Mouse (Mus musculus) skeletal muscle tissue, adult 2 months (tissue): ENCODE measurements around the gene Tgfbr3.
A peak's percentile ranks its signal among the peaks of the same experiment; 100 is the strongest.

ENCODE experiments used
- DNase-seq: peaks from one replicate; pipeline ENCODE4 v3.0.0-alpha.2; 2012; ENCODE audit warnings: low read depth, low spot score

Gene Tgfbr3

DNA sequence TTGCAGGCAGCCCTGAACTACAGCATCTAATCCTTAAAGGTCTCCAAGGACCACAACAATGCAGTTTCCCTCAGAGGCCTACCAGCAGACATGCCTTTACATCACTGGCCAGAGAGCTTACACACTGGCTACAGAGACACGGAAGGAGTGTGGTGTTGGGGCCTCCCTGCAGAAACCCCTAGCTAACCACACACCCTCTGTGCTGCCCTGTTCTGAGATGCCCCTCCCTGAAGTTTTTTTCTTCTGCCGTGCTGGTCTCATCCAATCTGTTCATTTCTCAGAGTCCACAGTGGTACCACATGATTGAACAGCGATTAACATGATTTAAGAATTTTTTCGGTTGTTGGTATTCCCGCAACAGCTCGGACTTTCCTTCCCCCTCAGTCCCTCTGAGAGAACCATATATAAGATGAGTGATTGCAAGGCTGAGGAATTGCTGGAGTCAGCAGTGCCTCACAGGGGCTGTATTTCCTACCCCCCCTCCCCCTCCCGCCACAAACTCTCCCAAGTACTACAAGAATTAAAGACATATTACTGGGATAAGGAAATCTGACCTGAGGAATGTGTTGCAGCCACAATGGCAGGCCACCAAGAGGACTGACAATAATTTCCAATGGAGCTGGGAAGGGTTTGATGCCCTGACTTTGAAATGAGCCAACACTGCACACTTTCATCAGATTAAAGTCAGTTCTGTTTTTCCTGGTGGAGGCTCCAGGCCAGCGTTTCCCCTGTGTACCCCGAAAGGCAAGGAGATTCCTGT is 75.9 kb downstream of the Tgfbr3 start:
- no peak for DNase-seq

DNA sequence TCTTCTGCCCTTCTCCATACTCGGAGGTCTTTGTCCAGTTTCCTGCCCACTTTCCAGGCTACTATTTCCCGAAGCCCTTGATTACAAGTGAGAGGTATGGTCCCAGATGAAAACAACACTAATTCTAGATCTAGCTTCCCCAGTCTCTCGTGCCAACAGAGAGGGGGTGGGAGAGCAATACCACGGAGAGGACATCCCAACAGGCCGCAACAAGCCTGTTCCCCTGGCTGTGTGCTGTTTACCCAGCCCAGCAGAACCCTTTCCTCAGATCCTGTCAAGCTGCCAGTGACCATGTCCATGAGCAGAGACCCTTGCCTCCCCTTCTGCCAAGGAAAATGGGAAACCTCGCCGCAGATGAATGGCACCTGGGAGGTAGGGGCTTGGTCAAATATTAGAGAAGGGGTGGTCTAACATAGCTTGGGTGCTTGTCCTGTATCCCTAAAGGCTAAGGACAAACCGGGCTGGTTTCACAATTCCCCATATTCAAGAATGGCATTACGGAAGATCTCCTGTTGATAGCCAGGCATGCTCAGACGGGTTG is 77.5 kb downstream of the Tgfbr3 start:
- DNase-seq = no peak

DNA sequence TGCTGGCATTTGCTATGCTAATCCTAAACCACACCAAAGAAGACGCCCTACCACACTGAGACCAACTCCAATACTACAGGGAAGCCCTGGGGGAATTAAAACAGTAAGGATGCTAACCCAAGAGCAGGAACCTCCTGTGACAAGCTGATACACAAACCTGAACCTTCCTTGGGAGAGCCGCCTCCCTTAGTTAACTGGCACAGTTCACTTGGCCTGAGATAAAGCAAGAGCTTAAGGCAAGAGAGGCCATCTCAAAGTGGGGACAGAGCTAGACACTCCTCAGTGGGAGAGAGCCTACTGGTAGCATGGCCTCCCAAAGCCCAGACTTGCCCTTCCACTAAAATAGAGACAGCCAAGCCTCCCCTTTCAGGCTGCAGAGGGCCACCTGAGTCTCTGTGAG is 79.4 kb downstream of the Tgfbr3 start:
- no peak for DNase-seq

DNA sequence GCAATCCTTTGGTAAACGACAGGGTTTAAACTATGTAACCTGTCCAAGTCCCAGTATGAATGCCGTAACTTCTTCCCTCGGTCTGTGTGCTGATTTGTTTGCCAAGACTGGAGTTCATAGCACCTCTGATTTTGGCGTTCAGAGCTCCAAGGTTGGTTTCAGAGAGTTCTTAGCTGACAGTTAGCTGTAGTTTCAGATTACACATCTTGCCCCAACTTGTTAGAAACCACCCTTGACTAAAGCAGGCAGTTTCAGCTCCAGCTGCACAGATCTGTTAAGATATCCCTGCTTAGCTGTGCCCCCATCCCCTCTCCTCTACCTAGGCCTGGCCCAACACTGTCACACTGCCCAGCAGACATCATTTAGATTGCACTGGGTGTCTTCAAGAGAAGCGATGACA is 81.5 kb downstream of the Tgfbr3 start:
- no peak for DNase-seq

DNA sequence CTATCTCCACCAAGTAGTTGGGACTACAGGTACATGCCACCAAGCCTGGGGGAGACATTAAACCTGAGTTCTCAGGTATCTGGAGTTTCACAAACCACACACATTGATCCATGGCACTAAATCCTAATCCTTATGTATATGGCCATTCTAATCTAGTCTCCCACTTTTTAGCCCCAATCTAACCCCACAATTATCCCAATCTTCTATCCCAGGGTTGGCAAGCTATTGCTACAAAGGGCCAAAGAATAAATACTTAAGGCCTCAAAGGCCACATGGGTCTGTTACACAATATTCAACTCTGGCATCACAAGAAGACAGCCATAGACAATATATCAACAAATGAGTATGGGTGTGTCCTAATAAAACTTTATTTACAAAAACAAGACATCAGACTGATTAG is 85.1 kb downstream of the Tgfbr3 start:
- DNase-seq = no peak

DNA sequence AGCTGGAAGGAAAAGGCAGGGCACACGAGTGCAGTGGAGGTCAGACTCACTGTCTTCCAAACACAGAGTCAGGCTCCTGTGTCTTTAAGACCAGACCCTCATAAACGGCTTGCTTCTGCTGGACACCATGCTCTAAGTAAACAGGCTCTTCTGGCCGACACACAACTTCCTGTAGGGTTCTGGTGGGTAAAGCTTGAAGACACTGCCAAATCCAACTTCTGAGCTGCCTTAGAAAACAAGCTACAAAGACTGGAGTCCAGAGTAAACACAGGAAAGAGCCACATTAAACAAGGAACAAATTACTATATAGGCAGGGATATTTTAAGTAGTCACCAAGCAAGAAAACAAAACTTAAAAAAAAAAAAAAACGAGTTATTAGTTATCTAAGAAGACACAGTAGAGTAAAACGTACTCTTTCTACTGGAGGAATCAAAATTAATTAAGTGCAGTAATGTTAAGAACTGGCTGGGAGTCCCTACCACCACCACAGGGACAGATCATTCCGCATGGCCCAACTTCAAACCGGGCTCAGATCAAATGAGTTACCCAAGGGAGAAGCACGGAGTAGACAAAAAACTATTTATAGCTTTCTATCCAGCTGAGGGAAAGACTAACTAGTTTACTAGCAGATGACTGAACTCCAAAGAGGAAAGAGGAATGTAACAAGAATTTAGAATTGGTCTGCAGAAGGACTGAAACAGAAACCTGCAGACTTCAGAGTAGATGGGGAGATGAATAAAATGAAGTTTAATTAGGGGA is 86.4 kb downstream of the Tgfbr3 start:
- DNase-seq = peak; percentile 43

DNA sequence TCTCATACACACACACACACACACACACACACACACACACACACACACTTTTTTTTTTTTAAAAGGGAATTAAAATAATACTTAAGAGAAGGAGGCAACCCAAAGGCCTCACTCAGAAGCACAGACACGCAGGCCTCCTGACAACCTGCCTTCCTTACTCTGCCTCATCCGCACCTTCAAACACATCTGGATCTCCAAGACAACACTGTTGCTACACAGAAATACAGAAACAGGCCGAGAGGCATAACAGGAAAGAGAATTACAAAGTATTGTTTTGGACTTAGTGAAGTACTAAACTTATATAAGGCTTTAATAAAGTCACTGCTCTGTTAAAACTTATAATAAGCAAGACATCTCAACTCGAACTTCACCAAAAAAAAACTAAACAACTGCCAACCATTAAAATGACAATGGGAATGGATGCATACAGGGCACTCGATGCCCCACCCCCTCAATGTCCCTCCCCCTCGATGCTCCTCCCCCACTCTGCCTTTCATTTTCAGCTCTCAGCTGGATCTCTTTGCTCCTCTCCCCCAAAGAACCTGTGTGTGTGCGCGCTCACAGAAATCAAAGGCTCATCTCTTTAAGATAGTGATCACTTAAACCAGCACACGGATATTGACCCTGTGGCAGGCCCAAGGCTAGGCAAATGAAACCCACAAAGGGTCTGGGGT is 87.8 kb downstream of the Tgfbr3 start:
- DNase-seq = no peak

DNA sequence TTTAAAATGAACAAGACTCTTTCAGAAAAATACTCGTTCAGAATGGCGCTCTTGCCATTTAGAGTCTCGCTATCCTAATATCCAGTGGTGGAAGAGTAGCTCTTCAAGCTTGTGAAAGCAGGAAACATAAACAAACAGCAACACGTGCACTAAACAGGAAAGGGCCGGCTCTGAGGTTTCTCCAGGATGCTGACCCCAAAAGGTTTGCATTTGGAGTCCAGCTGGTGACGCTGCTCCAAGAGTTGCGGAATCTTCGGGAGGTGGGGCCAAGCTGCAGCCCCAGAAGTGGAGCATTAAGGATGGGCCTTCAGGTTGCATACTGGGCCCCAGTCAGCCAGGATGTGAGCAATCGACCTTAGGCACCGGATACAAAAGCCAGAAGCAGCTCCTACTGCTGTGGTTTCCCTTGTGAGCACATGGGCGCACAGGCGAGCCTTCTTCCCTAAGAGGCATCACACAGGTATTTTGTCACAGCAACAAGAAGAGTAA is 88.5 kb downstream of the Tgfbr3 start:
- DNase-seq = no peak

DNA sequence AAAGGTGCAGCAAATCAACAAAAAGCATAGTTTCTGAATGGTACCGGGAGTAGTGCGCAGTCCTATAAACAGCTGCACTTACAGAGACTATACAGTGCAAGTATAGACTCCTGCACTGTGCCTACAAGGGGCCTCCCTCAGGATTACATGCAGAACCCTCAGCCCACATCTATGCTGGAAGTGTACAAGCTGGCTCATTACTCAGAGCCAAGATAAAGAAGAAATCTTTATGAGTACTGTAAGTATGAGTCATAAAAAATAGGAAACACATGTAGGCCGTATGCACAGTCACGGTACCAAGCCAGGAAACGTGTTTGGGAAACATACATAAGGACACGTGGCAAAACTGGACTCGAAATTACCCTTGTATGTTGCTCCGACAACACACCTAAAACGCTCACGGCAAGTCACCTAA is 89.2 kb downstream of the Tgfbr3 start:
- DNase-seq = no peak

DNA sequence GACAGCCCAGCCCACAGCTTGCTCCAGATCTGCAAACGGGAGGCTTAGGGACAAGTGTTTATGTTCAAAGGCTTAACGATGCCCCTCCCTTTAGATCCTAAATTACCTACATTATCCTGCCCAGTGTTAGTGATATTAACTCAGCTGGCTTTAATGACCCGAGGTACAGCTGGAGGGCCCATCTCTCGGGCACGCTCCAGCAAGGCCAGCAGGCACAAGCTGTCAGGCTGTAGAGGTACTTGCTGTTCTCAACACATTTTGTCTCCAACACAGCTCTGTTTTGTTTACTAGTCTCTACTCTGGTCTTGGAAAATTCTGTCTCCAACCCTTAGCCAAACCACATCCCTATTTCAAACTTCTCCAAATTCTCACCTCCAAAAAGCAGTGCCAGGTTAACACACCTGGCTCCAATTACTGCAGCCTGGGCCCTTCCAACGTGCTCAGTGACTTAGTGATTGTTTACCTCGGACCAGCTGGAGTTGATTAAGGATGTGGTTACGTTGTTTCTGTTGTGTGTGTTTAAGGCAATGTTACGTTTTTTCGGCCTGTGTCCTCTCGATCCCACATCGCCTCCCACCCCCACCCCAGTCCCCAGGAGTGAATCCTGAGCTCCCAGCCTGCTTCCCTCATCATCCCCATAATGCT is 93.6 kb downstream of the Tgfbr3 start:
- peak; percentile 46 for DNase-seq

DNA sequence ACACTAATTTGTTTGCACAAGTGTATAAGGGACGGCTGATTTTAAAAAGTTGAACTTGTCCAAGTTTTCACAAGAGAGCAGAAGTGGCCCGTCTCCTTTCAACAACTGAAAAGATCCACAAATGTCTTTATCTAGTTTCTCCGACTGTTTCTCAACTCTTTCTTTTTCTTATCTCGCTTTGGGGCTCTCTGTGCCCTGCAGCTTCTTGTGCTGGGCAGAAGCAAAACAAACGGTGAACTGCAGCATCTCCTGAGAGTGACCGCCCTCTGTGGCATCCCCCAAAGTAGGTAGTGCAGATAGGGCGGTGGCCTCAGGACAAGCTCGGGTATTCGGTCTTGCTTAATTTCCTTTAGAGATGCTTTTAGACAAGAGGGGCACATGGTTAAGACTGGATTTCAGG is 96.3 kb downstream of the Tgfbr3 start:
- no peak for DNase-seq

DNA sequence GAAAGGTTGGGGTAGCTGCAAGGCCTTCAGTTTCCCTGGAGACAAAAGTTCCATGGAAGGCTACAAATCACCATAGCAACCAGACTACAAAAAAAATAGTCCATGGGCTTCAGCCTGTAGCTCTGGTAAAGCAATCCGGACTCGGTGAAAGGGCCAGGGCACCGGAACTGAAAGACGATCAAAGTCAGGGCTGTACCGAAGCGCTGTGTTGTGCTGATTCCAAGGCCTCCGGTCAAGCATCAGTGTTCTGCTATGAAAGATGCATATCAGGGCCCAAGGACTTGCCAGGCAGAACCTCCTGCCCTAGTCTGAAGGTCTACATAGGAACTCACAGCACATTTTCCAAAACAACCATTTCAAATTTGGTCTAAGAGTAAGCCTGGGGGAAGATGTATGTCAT is 97.1 kb downstream of the Tgfbr3 start:
- DNase-seq = no peak

DNA sequence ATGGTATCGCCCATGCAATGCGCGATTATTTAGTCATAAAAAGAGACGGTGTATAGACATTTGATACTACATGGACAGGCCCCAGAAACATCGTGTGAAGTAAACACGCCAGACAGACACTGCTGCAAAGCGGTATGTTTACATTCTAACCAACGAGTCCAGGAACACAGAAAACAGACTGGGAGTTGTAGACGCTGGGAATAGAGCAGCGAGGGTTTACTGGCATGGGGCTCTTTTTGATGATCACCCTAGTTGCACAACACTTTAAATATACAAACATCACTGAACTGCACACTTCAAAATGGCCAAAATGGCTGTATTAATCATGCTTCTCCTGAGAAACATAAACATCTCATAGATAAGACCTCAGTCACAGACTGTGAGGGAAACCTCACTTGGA is 100.9 kb downstream of the Tgfbr3 start:
- DNase-seq = no peak

DNA sequence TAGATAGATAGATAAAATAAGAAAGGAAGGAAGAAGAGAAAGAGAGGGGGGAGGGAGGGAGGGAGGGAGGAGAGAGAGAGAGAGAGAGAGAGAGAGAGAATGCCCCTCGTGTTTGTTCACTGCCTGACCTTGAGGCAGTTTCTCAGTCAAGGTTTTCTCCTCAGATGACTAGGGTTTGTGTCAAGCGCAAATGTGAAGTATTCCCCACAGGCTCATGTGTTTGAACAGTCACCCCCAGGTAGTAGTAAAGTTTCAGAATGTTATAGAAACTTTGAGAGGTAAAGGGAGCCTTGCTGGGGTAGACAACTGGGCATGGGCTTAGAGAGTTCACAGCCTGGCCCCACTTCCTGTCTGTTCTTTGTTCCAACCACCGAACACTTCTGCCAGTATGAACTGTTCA is 103.2 kb downstream of the Tgfbr3 start:
- no peak for DNase-seq

DNA sequence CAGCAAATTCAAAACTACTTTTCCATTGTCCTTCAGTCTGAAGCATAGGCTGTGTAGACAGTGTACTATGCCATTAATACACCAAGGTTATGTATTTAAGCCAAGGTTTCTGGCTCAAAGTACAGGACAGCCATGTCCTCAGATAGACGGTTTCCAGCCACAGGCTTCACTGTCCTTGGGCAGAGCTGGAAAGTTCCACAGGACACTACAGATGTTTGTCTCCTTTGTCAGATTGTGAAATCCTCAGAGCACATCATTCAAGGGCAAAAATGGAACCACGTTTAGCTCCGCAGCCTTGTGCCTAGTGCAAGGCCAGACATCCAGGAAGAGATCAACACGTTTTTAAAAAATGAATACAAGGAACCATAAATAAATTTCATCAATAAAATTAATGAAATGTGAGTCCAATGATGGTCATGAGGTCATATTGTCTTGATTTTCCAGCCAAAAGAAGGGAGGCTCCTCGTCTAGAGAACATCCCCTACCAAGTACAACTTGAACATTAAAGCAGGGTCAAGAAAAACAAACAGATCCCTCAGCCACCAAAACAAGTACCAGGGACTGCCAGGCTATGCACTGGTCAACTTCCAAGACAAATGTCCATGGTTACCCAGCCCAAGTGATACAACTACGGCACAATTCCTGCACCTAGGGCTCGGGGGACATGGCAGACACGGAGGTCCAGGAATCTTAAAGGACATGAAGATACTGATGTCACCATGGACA is 105.1 kb downstream of the Tgfbr3 start:
- DNase-seq = peak; percentile 68

DNA sequence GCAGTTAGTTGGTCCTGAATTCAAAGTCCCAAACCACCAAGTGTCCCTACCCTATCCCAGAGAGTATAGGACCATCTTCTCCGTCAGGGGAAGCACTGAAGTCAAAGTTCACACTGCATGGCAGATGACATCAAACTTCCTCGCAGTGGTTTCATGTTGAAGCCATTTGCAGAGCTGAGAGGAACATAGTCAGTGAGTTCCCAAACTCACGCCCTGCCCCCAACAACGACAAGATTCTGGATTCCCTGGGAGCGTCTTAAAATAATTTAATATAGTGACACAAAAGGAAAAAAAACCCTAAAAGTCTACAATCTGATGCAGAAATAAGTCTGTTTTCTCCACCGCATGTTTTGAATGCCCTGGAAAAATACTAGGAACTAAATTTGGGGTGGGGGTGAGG is 105.9 kb downstream of the Tgfbr3 start:
- no peak for DNase-seq

DNA sequence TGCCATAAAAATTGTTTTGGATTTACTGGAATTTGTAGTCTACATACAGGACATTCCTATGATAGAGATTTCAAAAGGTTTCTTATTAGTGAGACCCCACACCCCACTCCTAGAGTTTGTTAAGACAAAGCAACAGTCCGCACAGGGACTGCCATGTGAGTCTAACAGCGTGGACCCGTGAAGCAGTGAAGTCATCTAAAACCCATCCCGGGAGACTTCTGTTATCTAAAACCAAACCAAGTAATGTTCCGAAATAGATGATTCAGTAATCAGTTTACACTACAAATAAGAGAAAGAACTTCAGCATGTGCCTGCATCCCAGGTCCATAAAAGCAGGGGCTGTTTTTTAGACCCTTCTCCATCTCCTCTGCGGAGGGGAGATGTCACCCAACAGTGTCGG is 106.7 kb downstream of the Tgfbr3 start:
- peak; percentile 50 for DNase-seq

DNA sequence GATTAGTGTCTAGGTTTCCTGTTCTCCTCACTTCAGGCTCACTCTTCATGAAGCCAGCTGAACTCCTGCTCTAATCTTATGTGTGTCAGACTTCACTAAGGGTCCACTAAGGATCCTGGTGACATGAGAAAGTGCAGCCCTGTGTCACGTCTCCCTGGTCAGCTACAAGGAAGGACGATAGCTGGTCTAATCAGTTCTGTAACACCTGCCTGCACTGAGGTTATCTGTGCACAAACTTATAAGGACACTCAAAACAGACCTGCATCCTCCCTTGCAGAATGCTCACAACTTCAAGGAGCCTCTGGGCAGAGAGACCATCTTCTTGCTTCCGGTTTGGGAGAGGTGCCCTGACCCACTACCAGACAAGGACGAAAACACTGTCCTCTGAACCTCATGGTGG is 107.6 kb downstream of the Tgfbr3 start:
- DNase-seq = no peak

DNA sequence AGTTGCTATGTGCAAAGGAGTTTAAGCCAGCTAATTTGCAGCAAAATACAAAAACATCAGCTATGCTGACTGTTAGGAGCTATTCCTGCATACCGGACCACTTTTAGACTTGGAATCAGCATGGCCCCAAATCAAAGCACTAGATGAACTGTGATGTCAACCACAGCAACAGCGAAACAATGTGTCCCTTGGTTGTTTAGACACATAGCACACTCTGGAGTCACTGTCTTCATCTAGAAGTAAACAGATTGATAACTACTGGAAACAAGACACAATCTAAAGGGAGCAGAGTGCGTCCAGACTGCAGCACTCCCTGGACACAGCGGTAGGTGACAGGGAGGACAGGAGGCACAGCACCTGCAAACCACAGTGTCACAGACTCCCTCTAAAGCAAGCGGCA is 110.2 kb downstream of the Tgfbr3 start:
- DNase-seq = no peak

DNA sequence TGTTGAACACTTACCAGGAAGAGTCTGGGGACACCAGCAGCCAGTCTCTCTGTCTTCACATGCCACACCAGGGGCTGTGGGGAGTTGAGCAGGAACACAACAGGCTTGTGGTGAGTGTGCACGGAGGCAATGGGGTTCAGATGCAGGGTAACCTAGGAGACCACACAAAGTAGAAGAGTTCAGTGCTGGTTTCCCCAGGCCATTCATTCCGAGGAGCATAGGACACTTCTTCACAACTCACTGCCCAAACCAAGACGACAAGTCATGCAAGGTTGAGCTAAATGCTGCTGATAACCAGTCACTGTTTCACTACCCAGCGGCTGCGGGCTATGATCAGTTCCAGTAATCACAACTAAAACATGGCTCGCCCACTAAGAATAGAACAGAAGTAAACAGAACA is 111.6 kb downstream of the Tgfbr3 start:
- DNase-seq = no peak

DNA sequence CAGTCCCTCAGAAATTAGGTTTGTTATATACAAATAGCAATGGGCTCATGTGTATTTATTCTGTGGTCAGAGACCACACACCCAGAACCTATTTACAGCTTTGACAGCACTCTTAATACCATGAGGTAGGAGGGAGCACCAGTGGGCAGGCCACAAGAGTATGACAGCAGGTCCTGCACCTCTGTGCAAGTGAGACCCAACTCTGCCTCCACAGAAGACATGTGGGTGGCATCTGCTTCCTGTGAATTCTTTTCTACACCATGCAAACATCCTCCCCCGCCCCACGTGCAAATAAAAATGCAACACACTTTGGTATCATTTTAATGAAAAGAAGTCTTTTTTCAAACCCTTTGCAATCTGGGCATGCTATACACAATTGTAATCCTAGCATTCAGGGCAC is 112.2 kb downstream of the Tgfbr3 start:
- DNase-seq = no peak
